Mouse (Mus musculus): ENCODE results near the gene Nmt1.

The Nmt1 gene

DNA sequence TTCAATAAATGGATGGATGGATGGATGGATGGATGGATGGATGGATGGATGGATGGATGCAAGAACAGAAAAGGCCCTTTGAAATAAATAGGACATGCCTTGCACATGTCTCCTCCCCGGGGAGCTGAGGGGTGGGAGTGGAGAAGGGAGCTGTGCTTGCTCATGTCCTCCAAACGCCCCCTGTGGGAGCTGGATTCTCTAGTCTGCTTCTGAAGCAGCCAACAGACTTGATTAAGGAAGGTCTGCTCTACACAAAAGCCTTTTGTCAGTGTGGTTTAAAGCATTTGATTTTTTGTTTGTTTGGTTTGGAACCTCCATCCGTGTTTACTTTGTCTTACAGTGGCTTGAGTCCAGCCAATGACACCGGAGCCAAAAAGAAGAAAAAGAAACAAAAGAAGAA lies 14.8 kb downstream of the Nmt1 start:
- no peak for DNase-seq (ENCODE audit: low read depth in 2 of 2, low spot score in 2 of 2)

DNA sequence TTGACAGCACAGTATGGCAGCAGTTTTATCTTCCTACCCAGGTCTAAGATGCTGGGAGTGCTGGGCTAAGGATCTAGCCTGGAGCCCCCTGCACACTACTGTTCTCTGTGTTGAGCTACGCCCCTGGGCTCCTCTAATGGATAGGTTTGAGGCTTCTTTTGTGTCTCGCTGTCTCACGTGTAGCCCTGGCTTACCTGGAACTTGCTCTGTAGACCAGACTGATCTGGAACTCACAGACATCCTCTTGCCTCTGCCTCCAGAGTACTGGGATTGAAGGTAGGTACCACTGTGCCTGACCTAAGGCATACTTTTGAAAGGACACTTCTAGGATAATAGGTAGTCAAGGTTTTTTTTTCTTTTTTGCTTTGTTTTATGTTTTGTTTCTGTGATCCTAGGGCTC lies 16.0 kb downstream of the Nmt1 start:
- DNase-seq (ENCODE audit: low read depth in 2 of 2, low spot score in 2 of 2) = no peak

DNA sequence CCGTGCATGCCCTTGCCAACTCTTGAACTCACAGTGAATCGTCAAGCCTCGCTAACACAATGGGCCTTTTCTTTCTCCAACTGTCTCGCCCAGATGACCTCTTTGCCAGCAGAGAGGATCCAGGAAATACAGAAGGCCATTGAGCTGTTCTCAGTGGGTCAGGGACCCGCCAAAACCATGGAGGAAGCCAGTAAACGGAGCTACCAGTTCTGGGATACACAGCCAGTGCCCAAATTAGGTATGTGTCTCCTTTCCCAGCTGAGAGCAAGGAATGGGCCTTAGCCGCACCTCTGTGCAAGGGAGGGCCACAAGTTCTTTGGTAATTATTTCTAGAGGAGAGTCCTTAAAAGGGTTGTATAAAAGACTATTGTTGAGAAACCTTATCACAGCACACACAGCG lies 18.3 kb downstream of the Nmt1 start:
- no peak for DNase-seq (ENCODE audit: low read depth in 2 of 2, low spot score in 2 of 2)

DNA sequence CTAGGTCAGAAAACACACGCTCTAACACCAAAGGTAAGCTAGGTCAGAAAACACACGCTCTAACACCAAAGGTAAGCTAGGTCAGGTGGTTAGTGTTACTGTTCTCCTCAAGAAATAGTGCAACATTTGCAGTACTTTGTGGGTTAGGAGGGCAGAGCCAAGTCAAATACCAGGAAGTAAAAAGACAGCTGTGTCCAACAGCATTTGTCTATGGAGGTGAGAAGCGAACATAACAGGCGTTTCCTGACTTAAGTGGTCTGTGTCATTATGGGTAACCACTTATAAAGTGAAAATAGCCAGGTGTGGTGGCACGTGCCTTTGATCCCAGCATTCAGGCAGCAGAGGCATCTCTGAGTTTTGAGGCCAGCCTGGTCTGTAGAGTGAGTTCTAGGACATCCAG lies 21.6 kb downstream of the Nmt1 start:
- DNase-seq (ENCODE audit: low read depth in 2 of 2, low spot score in 2 of 2) = no peak

DNA sequence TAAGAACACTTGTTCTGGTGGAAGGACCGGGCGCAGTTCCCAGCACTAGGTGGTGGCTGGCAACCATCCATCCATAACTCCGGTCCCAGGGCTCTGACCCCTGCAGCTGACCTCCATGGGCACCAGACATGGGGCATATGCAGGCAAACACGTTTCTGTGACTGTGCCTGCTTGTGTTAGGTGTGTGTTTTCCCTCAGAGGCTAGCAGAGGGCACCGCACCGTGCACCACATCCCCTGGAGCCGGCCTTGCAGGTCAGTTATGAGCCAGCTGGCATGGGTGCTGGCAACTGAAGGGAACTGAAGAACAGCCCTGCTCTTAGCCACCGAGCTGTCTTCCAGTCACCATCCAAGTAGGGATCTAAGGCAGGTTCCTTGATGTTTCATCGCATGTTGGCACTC lies 22.2 kb downstream of the Nmt1 start:
- DNase-seq (ENCODE audit: low read depth in 2 of 2, low spot score in 2 of 2) = no peak

DNA sequence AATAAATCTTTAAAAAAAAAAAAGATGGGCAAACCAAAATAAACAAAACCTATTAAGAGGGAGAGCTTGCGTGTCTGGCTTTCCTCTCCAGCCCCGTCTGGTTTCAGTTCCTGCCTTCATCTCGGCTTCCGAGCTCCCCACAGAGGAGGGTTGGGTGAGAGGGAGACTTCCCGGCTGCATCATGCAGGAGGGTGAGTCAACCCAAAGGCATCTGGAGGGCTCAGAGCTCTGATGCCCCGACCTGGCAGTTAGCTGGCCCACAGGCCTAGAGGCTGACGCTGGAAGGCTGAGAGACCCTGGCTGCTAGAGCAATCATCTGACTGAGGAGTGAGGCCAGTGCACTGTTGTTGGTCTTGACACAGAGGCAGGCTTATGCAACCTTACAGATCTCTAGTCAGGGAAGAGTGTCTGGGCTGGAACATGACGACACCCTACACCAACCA lies 23.3 kb downstream of the Nmt1 start:
- DNase-seq (ENCODE audit: low read depth in 2 of 2, low spot score in 2 of 2) = no peak

DNA sequence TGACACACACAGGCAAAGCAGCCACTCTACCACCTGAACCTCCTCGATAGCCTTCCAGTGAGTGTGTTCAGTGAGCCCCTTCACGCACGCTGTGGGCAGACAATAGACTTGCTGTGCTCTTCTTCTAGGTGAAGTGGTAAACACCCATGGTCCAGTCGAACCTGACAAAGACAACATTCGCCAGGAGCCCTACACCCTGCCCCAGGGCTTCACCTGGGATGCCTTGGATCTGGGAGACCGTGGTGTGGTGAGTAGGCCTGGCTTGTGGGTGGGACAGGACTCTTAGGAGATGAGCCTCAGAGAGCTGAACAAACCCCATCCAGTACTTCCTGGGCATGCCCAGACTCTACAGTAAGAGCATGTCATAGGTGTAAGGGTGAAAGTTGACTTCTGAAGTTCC lies 24.1 kb downstream of the Nmt1 start:
- no peak for DNase-seq (ENCODE audit: low read depth in 2 of 2, low spot score in 2 of 2)

DNA sequence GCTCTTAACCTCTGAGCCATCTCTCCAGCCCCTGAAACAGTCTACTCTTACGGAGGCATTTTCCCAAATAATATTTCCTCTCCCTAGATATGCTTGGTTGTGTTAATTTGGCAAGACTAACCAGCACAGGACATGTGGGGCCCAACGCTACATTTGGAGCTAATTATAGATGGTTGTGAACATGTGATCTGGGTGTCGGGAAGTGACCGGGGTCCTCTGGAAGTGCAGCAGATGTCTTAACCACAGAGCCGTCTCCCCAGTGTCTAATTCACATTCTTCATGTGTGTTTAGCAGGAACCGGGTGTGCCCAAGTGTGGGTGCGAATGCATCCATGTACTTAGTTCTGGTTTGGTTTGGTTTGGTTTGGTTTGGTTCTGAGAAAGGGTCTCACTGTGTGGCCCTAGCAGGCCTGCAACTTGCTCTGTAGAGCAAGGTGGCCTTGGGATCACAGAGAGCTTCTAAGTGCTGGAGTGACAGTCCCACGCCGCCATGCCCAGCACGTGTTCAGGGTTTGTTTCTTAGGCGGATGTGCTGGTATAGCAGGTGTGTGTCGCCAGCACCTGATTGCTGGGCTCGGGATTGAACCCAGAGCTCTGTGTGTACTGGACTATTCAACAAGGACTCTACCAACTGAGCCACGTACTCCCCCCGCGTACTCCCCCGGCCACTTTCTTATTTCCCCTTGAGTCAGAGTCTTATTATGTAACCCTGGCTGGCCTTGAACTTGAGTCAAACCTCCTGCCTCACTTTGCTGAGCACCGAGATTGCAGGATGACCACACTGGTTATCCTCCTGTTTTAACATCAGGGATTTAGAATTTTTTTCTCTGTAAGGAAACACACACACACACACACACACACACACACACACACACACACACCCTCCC lies 25.4 kb downstream of the Nmt1 start:
- no peak for DNase-seq (ENCODE audit: low read depth in 2 of 2, low spot score in 2 of 2)

DNA sequence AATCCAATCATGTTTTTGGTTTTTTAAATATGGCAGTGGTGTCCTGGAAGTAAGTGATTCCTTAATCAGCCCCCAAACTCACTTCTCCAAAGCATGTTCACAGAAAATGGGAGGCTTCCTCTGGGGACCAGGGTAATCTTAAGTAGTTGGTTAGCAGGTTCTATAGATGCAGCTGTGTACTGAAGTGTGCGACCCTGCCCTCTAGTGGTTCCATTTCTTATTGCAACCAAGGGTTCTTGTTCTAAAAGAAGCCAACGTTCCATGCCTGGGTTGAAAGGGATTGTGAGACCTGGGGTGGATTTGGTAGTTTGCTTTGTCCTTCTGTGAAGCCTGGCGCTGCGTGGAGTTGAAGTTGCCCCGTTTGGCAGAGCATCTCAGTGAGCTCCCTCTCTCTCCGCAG lies 26.8 kb downstream of the Nmt1 start:
- peak; percentile 57 to 75 for DNase-seq (ENCODE audit: low read depth in 2 of 2, low spot score in 2 of 2)

DNA sequence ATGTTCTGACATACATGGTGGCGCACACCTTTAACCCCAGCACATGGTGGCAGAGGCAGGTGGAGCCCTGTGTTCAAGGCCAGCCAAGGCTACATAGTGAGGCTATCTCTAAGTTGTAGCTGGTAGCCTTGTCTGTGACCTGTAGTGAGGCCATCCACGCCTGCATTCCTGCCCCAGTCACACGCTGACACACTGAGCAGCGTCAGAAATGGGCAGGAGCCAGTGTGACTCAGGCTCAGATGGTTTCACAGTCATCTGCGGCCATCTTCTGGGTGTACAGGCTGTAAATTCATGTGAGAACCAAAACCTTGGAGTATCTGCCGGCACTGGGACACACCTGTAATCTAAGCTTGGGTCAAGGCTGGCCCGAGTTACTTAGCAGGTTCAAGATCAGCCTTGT lies 28.6 kb downstream of the Nmt1 start:
- DNase-seq (ENCODE audit: low read depth in 2 of 2, low spot score in 2 of 2) = no peak

DNA sequence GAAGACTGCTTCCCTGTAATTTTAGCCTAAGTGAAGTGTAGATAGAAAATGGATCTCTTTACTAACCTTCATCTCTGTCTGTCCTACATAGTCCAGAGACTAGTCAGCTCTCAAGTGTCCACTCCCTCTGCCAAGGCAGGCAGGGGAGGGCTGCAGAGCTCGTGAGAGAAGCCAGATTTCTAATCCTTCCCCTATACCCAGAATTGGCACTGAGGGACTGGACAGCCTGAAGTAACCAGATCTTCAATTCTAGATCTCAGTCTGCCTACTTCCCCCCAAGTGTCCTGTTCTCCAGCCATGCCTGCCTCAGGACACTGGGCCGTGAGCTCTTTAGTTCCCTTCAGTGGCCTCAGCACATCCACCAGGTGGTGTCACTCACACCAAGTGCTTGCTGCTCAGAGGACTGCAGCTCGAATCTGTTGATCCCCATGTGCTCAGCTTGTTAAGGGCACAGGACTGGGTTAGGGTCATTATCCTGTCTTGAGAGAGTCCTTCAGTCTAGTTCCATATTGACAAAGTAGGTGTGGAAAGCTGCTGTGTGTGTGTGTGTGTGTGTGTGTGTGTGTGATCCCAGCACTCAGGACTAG lies 30.6 kb downstream of the Nmt1 start:
- DNase-seq (ENCODE audit: low read depth in 2 of 2, low spot score in 2 of 2) = no peak

DNA sequence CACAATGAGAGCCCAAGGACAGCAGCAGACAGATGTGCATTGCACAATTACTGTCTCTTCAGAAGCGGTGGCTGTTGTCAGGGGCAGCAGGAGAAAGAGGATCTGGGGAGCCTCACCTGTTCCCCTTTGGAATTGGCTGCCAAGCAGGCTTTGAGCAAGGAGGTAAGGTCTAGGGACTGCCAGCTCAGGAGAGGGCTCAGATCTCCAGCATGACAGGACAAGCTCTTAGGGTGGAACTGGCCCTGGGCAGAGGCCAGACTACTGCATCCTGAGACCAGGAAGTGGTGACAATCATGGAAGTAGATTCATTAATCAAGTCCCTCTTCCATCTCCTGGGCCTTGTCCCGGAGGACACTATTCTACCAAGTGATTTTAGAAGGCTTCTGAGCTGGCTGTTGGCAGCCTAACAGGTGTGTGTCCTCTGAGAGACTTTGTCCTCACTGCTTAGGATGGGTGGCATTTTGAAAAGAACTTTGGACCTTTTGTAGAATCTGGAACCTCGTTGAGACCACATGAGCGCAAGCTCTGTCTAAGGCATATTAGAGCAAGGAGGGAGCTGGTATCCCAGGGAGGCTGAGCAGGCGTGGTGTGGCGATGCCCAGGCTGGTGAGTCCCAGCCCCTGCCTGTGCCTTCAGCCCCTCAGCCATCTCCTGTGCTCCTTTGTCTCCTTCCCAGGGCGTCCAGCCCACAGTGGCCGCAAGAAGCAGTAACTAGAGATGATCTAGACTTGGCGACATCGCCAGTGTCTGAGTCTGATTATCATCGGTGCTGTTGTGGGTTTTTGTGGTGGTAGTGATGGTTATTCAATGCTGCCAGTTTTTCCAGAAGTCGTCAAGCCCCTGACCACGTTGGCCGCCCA lies 38.4 kb downstream of the Nmt1 start:
- DNase-seq (ENCODE audit: low read depth in 2 of 2, low spot score in 2 of 2) = no peak

DNA sequence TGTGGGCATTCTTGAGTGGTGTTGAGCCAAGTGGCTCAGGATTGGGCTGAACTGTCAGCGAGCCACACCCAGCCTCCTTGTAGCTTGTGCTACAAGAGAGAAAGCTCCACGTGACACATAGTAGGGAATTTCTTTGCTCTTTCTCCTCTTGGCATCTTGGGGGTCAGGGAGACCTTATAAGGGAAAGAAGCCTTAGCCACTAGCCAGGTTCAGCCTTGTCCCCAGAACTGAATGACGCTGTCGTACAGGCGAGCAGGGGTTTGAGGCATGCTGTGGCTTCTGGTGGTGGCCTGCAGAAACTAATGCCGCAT lies 39.0 kb downstream of the Nmt1 start:
- DNase-seq (ENCODE audit: low read depth in 2 of 2, low spot score in 2 of 2) = no peak

DNA sequence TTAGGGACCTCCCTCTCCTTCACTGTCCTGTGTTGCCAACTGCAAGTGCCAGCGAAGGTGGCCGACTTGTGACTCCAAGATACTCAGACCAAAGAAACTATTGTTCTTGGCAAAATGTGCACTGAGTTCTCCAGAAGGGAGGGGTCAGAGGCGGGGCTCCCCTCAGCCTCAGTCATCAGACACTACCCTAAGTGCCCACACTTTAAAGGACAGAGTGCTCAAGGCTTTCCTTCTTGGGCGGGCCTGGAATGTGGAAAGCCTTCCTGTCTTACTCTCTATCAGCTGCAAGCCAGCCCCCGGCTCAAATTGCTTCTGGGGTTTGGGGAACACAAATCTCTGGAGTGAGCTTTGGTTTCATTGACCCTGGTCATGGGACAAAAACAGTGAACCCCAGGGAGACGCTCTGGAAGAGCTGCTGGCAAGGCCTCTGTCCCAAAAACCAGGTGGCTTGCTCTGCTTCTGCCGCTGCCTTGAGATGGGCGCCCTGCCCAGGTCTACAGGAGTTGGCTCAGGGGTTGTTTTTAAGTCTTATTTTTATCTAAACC lies 39.5 kb downstream of the Nmt1 start:
- DNase-seq (ENCODE audit: low read depth in 2 of 2, low spot score in 2 of 2) = no peak

DNA sequence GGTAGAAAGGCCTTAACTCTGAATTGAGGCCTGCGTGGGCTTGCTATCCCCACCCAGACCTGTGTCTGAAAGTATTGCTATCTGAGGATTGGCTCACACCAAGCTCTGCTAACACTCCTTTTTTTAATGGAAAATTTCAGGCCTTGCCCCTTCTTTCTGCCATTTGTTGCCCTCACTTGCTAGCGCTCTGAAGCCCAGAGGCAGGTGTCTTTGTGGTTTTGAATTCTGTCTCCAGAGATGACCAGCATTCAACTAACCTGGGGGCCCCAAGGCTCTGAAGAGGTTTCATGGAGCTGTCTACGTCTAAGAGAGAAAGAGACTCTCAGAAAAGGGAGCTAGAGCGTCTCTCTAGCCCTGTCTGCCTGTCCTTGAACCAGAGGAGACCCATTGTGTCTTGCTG lies 40.3 kb downstream of the Nmt1 start:
- DNase-seq (ENCODE audit: low read depth in 2 of 2, low spot score in 2 of 2) = no peak

DNA sequence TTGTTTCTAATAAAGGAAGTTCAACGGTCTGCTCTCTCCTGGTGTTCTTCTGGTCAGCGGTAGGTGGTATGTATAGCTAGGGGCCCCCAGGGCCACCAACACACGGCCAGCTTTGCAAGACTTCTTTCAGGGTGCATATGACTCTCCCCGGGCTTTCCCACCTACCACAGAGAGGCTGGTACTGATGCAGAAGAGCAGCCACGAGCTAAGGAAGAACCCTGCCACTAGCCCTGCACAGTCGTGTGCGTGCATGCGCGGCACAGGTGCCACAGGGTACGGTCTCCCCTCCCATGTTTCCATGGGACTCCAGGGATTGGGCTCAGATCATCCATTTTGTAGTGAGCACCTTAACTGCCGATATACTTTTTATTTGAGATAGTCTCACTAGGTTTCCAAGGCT lies 40.9 kb downstream of the Nmt1 start:
- no peak for DNase-seq (ENCODE audit: low read depth in 2 of 2, low spot score in 2 of 2)

DNA sequence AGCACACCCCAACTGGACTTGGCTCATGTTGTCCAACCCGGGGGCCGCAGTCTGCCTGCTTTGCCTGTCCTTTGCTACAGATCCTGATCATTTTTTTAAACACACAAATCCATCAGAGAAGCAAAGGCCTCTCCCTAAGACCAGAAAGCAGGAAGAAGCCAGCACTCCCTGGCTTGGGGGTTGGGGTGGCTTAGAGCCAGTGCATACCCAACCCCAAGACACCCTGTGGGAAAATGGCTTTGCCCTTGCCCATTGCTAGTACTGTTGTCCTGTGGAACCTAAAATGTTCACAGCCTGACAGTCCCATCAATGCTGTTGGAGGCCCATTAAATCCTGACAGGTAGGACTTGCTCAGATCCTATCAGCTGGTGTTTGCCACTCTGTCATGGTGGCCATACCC lies 41.7 kb downstream of the Nmt1 start:
- no peak for DNase-seq (ENCODE audit: low read depth in 2 of 2, low spot score in 2 of 2)

DNA sequence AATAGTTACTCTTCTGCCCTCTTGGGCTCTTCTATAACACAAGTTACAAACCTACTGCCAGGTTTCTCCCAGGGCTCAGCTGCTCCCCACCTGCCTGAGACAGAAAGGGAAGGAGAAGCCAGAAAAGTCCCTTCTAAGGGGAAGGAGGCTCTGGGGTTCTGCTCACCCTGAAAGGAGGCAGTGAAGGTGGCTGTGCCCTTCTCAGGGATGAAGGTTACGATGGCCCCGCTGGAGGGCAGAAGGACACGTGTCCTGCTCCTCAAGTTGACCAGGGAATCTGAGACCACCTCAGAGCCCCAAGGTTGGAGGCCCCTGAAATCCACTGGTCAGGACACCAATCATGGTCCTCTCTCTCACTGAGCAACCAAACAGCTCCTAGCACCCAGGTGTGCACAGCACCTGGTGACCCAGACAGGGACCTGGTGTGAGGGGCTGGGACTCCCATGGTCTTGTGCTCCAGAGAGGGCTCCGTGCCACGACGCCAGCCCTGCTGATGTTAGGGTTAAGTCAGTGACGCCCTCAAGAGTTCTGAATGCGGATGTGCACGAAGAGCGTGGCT lies 42.4 kb downstream of the Nmt1 start:
- DNase-seq (ENCODE audit: low read depth in 2 of 2, low spot score in 2 of 2) = no peak

DNA sequence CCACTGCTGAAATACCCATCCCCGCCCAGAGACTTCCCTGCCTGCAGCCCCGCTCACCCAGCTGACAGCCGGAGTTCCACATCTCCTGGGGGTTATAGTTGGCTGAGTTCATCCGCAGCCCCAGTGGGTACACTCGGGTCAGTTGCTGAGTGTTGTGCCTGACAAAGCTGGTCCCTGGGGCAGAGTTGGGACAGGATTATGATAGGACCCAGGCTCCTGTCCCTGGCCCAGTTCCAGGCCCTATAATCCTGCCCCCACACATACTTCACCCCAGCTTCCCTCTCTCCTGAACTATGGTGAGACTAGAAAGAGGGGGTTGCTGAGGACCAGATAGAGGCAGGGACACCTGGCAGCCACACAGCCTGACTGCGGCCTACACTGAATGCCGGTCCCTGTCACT lies 45.7 kb downstream of the Nmt1 start:
- DNase-seq (ENCODE audit: low read depth in 2 of 2, low spot score in 2 of 2) = no peak

DNA sequence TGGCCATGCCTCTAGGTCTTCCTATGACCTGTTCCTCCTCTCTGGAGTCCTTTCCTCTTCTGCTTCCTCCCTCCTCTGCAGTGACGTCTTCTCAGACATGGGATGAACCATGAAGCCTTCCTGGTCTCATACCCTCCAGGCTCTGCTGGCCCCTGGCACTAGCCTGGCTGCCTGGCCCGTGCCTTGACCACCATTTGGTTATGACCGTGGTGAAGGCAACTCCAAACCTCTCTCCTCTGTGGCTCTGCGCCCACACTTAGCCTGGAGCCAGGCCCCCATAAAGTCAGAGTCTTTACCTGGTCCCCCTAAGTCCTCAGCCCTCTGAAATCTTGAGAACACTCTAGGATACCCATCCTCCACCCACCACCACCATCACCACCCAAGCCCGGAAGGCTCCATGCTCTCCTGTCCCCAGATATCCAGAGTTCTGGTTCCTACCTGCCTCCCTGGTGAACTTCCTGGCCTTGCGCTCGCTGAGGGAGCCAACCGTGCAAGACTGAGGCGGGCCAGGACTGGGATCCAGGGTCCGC lies 46.2 kb downstream of the Nmt1 start:
- DNase-seq (ENCODE audit: low read depth in 2 of 2, low spot score in 2 of 2) = no peak

DNA sequence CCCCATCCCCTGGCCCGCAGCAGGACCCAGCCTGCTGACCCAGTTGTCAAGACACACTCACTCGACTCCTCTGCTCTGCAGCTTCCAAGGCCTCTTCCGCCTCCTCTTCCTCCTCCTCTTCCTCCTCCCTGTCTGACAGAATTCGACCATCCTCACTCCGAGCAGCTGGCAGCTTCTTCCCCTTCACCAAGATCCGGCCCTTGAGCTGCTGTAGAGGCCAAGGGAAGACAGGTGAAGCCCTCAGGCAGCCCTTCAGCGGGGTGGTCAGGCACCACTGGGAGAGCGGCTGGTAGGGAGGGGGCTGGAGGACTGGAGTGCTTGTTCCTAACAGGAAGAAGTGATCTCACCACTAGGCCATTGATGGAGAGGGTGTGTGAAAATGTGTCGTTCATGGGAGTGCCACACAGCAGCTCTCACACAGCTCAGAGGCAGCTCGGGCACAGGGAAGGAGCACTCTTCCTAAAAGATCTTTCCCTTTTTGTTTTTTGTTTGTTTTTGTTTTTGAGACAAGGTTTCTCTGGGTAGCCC lies 46.9 kb downstream of the Nmt1 start:
- DNase-seq (ENCODE audit: low read depth in 2 of 2, low spot score in 2 of 2) = no peak

Measured in CD8-positive naive resting alpha-beta T cell, adult 2 months (primary cell).